Mouse (Mus musculus): Measurements from ENCODE around the gene Stat5b. TPM values are rescaled to one million over a fixed set of nuclear protein-coding genes. Genes with fewer than 3 reads are reported as not detected.

Stat5b gene
- total RNA-seq, 2 experiments from 2014 or later: 22.3 to 23.1 TPM

DNA sequence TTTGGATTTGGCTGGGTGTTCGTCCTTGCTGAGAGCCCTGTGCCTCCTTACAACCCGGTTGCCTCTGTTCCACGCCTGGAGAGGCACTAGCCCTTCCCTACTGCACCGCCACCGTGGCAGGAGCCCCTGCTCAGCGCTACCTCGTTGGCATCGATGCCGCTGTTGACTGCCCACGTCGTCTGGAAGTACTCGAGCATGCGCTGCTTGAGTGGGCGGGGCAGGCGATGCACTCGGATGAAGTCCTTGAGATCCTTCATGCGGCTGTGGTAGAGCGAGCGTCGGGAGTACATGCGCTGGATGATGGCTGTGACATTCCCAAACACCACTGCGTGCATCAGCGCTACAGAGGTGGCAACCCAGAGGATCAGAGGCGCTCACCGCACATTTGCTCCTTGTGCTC, 101.1 kb downstream of the Stat5b start:
- intact Hi-C loops (cut with DNase I): no loop called here
- DNase-seq (ENCODE audit: low spot score in 2 of 2): peak; percentile 60 to 73

DNA sequence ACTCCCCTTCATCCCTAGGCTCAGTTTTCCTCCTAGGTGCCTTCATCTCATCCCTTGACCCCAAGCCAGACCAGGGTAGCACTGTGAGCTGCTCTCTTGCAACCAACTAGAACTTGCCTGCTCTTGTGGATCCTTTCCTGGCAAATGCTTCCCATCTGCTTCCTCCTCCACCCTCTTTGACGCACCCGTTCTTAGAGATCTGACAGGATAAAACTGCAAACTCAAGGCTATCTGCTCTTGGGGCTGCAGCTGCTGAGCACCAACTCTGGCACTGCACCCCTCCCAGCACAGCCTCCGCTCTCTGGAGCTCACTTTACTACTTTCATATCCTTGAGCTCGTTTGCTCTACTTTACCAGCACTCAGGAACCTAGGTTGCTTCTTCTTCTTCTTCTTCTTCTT, 101.9 kb downstream of the Stat5b start:
- intact Hi-C loops (cut with DNase I): no loop called here
- DNase-seq (ENCODE audit: low spot score in 2 of 2): no peak

GRCm38 (mm10) chr11:100747114-100747513, 103.4 kb downstream of the Stat5b start:
- intact Hi-C loops (cut with DNase I): no loop called here
- DNase-seq (ENCODE audit: low spot score in 2 of 2): no peak

- DNase-seq (ENCODE audit: low spot score in 2 of 2): no peak
- intact Hi-C loops (cut with DNase I): no loop called here
Observed at GRCm38 (mm10) chr11:100746546-100746945, 104.0 kb downstream of the Stat5b start.

- intact Hi-C loops (cut with DNase I): no loop called here
- DNase-seq (ENCODE audit: low spot score in 2 of 2): no peak
Observed at GRCm38 (mm10) chr11:100745085-100745484, 105.4 kb downstream of the Stat5b start.

DNA sequence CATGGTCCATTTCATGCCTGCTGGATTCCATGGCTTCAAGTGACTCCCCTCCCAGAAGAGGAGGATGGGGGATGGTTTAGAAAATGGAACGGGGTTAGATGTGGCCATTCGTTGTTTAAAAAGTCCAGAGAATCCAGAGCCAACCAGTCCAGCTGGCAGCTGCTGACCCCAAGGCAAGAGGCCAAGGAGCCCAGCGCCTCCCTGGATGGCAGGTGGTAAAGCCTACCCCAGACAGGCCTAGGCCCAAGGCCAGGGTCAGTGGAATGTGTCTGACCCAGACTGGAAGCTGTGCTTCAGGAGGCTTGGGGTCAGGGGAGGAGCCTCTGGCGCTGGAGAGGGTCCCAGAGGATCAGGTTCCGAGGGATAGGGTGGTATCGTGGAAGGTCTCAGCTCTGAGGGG, 109.2 kb downstream of the Stat5b start:
- intact Hi-C loops (cut with DNase I): no loop called here
- DNase-seq (ENCODE audit: low spot score in 2 of 2): no peak

DNA sequence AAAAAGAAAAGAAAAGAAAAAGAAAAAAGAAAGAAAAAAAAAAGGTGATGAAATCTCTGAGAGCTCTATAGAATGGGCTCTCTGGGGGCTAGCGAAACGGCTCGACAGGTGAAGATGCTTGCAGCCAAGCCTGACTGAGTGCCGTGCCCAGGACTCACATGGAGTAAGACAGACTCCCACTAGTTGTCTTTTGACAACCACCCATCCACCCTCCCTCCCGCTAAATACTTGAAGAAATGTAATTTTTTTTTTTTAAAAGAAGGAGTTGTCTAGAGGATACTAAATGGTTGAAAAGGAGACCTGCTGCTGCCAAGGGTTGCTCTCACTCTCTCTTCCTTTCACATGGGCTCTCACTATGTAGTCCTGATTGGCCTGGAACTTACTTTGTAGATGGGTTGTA, 111.8 kb downstream of the Stat5b start:
- intact Hi-C loops (cut with DNase I): no loop called here
- no peak for DNase-seq (ENCODE audit: low spot score in 2 of 2)

DNA sequence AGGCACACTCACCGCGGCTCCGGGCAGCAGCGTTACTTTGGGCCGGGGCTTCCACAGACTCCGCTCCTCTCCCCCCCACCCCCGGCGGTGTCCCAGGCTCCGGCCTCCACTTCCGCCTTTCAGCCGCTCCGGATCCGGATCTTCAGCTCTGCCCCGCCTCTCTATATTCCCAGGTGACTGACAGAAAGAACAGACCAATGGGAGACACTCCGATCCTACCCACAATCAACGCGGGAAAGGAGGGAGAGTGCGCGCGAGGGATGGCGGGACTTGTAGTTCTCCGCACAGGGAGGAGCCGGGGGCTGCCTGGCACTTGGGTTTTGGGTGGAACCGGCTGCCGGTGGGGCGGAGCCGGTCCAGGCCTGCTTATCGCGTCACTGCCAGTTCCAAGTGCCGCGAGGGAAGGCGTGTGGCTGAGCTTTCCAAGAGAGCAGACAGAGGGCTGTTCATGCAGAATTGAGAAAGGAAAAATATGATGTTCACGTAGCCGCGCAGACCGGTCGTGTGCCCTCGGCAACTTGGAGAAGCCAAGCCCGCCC, 112.4 kb downstream of the Stat5b start, which contains the start of gene Rab5c:
Gene Rab5c (minus strand): TSS at position 150 of the 539 bp plus-strand sequence.
- DNase-seq (ENCODE audit: low spot score in 2 of 2): peak; percentile 98 to 99
- intact Hi-C loops (cut with DNase I): no loop called here

- intact Hi-C loops (cut with DNase I): no loop called here
- no peak for DNase-seq (ENCODE audit: low spot score in 2 of 2)
Observed at GRCm38 (mm10) chr11:100737105-100737733, 113.3 kb downstream of the Stat5b start.

- intact Hi-C loops (cut with DNase I): no loop called here
- DNase-seq (ENCODE audit: low spot score in 2 of 2): no peak
Observed at GRCm38 (mm10) chr11:100736746-100737080, 113.8 kb downstream of the Stat5b start.

GRCm38 (mm10) chr11:100735954-100736745, 114.4 kb downstream of the Stat5b start:
- no peak for DNase-seq (ENCODE audit: low spot score in 2 of 2)
- intact Hi-C loops (cut with DNase I): no loop called here

DNA sequence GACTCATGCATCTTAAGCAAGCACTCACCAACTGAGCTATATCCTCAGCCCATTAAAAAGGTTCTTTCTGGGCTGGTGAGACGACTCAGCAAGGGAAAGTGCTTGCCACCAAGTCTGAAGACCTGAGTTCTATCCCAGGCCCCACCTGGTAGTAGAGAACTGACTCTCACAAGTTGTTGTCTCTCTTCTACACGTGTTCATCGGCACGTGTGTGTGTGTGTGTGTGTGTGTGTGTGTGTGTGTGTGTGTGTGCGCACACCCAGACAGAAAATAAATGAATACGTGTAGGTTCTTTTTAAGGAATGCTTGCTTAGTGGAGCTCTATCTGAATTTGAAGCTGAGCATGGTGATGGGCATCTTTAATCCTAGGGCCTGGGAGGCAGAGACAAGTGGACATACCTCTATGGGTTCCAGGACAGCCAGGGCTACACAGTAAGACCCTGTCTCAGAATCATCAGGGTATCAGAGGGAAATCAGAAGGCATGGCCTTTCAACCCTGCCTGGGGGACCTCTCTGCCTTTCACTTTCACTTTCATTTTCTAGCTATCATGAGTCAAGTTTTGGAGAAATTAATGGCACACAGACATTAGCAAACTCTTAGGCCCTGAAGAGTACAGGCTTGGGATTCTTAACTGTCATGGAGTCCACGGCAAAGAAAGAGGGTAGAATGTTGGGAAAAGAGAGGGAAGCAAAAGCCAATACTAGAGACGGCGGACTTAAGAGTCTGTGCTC, 115.2 kb downstream of the Stat5b start:
- no peak for DNase-seq (ENCODE audit: low spot score in 2 of 2)
- intact Hi-C loops (cut with DNase I): no loop called here

Other genes starting within 250 kb of the Stat5b start
- gene Nkiras2, start 231.5 kb downstream of the Stat5b start, total RNA-seq (2021): 10 to 100 TPM; 13.1 to 13.7 TPM
- 100 to 1,000 TPM; 215 to 247 TPM for gene Dnajc7, start 230.6 kb downstream of the Stat5b start, total RNA-seq (2021)
- gene Zfp385c, start 158.3 kb downstream of the Stat5b start, total RNA-seq (2021): under 1 TPM; 0.39 to 0.47 TPM
- 1 to 10 TPM; 2.0 to 2.8 TPM for gene Dhx58, start 146.5 kb downstream of the Stat5b start, total RNA-seq (2021)
- 10 to 100 TPM; 63.1 to 65.4 TPM for gene Kat2a, start 138.3 kb downstream of the Stat5b start, total RNA-seq (2021)
- not detected for gene Hspb9, start 136.9 kb downstream of the Stat5b start, total RNA-seq (2021)
- 100 to 1,000 TPM; 138 to 156 TPM for gene Rab5c, start 112.5 kb downstream of the Stat5b start, total RNA-seq (2021)
- 10 to 100 TPM; 12.6 to 19.1 TPM for gene Kcnh4, start 90.8 kb downstream of the Stat5b start, total RNA-seq (2021)
- under 1 TPM; 0.59 to 0.77 TPM for gene Hcrt, start 87.8 kb downstream of the Stat5b start, total RNA-seq (2021)
- gene Ghdc, start 79.8 kb downstream of the Stat5b start, total RNA-seq (2021): 1 to 10 TPM; 6.6 to 8.0 TPM
- gene Stat5a, start 8.6 kb upstream of the Stat5b start, total RNA-seq (2021): 1 to 10 TPM; 1.3 to 1.4 TPM
- 10 to 100 TPM; 29.6 to 44.7 TPM for gene Stat3, start 88.8 kb upstream of the Stat5b start, total RNA-seq (2021)
- 10 to 100 TPM; 17.4 to 20.4 TPM for gene Cavin1, start 120.2 kb upstream of the Stat5b start, total RNA-seq (2021)
- 100 to 1,000 TPM; 439 to 446 TPM for gene Atp6v0a1, start 158.7 kb upstream of the Stat5b start, total RNA-seq (2021)
- gene Naglu, start 219.3 kb upstream of the Stat5b start, total RNA-seq (2021): 1 to 10 TPM; 8.8 to 9.1 TPM
- under 1 TPM; 0.70 to 0.79 TPM for gene Hsd17b1, start 227.7 kb upstream of the Stat5b start, total RNA-seq (2021)
- 10 to 100 TPM; 22.7 to 26.3 TPM for gene Coasy, start 231.8 kb upstream of the Stat5b start, total RNA-seq (2021)
- 10 to 100 TPM; 38.9 to 41.8 TPM for gene Mlx, start 236.6 kb upstream of the Stat5b start, total RNA-seq (2021)
- 1 to 10 TPM; 2.1 to 3.1 TPM for gene Psmc3ip, start 244.7 kb upstream of the Stat5b start, total RNA-seq (2021)